Mouse (Mus musculus): ENCODE data around the gene Tiam1.

The Tiam1 gene

GRCm38 (mm10) chr16:89799772-89800171 lies 343.8 kb downstream of the Tiam1 start:
- no peak for DNase-seq (ENCODE audit: low read depth, low spot score)

- peak; percentile 24 for DNase-seq (ENCODE audit: low read depth, low spot score)
These were observed 347.0 kb downstream of the Tiam1 start for GRCm38 (mm10) chr16:89796566-89796965.

DNA sequence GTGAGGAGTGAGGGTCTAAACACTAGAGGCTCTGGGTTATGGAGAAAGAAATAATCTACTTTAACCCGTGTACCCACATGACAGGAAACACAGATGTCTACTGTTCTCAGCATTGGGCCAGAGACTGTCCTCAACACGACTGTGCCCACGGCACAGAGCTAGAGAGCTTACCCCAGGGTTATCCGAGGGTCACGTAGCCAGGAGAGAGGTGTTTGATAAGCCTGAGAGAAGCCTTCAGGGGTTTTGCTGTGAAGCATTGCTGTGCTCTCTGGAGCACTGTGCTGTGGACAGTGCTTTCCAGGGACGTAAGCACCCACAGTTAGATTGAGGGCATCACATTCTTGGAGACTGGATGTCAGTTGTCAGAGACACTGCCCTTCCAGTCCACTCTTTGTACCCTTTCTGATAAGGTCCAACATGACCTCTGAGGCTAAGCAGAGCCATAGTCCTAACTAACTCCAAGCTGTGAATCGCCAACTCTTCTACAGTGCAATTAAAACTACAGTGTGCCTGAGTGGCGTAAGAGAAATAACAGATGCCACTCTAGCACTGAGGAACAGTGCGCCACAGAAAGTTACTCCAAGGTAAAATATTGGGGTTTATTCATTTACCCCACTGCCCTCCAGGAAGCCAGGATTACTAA lies 353.7 kb downstream of the Tiam1 start:
- no peak for DNase-seq (ENCODE audit: low read depth, low spot score)

GRCm38 (mm10) chr16:89785795-89786194 lies 357.8 kb downstream of the Tiam1 start:
- DNase-seq (ENCODE audit: low read depth, low spot score): no peak

DNA sequence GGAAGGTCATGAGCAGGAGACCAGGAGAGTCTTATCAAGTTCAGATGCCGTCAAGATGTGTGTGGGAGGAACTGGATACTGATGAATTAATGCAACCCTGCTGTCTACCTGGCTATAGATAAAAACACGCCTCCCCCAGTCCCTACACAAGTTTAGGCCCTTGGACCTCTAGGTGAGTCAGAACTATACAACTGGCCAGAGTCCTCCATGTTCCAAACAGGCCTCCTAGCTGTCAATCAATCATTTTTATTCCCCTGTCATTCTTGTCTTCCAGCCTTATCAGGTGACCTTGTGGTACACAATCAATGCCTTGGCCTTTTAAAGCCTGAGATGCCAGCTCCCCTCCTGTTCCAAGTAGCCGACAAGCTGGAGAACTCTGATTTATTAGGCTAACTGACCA lies 363.9 kb downstream of the Tiam1 start:
- no peak for DNase-seq (ENCODE audit: low read depth, low spot score)

- no peak for DNase-seq (ENCODE audit: low read depth, low spot score)
These were observed 366.1 kb downstream of the Tiam1 start for GRCm38 (mm10) chr16:89777450-89777849.

DNA sequence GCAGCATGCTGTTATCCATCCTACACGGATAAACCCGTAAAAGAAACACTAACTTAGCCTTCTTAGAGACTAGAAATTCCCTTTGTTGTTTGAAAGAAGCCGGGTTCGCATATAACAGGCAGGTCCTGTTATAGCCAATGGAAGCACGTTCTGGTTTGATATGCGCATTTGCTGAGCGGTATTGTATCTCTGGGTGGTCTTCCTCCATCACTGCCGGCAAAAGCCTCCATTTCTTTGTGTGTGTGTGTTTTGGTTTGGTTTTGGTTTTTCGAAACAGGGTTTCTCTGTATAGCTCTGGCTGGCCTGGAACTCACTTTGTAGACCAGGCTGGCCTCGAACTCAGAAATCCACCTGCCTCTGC lies 369.0 kb downstream of the Tiam1 start:
- no peak for DNase-seq (ENCODE audit: low read depth, low spot score)

DNA sequence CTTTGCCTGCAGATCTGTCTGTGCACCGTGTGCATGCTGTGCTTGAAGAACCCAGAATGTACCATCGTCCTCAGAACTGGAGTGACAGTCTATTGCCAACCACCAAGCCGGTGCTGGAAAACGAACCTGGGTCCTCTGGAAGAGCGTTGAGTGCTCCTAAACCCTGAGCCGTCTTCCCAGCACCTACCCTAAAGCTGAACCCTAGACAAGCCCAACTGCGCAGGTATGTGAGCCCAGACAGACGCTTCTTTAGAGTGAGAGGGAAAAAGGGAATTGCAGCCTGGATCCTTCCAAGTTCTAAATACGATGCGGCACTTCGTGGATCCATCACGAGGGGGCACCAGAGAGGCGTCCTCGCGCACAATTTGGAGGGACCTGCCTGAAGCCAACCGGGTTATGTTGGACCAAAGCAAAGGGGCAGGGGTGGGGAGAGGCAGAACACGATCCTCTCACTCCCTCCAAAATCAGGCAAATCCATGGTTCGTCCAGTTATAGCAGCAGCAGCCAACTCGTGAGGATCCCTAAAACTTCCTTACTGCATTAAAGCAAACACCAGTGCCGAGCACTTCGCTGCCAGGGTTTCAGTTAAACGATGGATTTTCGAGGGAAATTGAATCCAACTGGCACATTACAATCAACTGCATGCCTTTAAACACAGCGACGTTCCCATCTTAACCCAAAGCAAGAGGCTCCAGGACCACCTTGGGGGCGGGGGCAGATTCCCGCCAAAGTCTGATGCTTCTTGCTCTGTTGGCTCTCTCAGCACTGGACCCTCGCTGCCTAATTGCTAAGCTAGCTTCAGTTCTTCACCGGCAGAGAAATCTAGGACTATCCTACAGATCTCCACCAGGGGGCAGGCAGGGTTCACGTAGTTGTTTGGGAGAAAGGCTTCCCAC lies 369.7 kb downstream of the Tiam1 start:
- peak; percentile 90 for DNase-seq (ENCODE audit: low read depth, low spot score)

DNA sequence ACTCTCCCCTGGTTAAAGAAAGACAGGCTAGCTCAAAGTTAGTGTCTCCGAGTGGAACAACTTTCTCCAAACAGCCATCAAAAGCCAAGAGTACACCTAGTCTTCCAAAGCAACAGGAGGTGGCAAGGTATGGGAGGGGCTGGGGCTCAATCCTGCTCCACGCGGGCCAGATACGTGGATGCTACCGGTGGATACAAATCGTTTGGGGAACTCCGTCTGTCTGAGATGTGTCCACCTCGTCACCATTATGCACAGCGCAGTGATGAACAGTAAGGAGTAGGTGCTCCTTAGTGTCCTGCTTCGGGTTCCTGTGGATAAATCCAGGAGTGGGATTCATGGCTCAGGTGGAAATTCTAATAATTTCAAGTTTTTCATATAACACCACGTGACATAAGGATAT lies 377.6 kb downstream of the Tiam1 start:
- no peak for DNase-seq (ENCODE audit: low read depth, low spot score)

GRCm38 (mm10) chr16:89765470-89765869 lies 378.1 kb downstream of the Tiam1 start:
- peak; percentile 15 for DNase-seq (ENCODE audit: low read depth, low spot score)

GRCm38 (mm10) chr16:89763812-89764211 lies 379.8 kb downstream of the Tiam1 start:
- no peak for DNase-seq (ENCODE audit: low read depth, low spot score)

DNA sequence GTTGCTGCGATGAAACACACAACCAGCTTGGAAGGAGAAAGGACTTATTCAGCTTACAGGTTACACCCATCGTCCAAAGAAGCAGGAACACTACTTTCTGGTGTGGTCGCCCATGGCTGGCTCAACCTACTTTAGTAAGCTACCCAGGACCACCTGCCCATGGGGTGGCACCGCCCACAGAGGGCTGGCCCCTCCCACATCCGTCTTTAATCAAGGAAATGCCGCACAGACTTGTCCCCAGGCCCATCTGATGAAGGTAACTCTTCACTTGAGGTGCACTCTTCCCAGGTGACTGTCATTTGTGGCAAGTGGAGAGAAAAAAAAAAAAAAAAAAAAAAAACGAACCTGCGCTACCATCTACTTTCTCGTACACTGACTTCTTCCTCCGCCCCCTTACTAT lies 381.0 kb downstream of the Tiam1 start:
- DNase-seq (ENCODE audit: low read depth, low spot score): no peak

DNA sequence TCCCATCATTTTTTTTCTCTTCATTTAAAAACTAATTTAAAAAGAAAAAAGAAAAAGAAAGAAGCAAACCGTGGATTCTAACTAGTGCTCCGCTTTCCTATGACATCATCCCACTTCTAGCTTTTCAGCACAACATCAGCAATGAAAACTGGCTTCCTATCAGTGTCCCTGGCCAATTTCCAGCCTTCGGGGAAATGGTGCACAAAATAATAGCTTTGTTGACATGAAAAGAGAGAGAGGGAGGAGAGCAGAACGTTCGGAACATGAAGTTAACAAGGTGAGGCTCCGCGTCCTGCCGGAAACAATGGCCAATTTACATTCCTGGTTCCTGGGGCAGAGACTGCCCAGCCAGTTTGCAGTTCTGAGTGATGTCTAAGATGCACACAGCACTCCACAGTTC lies 381.5 kb downstream of the Tiam1 start:
- DNase-seq (ENCODE audit: low read depth, low spot score): no peak

DNA sequence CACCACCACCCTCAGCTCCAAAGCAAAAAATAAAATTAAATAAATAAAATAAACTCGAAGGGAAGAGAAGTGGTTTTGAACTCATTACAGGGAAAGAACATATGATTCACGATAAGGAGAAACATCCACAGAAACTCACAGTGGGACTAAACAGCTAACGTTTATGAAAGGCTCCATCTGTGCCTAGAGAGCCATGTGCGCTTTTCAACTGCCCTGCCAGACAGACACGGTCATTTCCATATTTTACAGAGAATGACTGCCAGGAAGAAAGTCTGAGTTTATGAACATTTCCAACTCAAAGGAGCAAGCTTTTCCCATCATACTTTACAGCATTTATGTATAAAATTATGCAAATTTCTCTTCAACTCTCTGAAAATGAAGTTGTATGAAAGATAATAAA lies 386.2 kb downstream of the Tiam1 start:
- DNase-seq (ENCODE audit: low read depth, low spot score): no peak

DNA sequence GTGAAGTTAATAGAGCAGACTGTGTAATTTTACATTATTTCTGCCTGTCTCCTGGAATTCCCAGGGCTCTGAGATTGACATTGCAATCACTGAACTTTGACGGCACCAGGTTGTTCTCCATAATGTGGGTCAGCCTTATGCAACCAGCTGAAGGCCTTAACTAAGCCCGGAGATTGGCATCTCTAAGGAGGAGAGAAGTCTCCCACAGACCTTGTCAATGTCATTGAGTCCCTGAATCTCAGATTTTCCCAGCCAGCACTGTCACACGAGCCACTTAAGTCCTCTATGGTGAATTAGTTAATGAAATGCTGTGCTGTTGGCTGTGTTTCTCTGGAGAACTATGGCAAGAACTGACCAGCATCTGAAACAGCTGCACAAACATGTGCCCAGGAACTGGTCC lies 388.9 kb downstream of the Tiam1 start:
- DNase-seq (ENCODE audit: low read depth, low spot score): no peak

DNA sequence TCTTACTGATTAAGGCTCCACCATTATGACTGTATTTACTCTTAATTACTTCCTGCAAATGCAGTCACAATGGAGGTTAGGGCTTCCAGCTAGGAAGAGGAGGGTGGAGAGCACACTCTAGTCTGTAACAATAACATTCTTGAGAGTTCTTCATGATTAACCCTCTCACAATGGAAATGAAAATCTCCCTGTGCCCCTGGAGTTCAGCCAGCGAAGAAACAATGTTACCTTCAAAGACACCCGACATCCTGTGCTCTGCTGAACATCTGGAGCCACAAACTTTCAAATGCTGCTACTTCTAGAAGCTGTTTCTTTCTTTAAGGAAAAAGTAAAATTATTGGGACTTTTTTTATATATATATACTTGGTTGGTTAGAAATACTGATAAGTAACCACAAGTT lies 395.7 kb downstream of the Tiam1 start:
- no peak for DNase-seq (ENCODE audit: low read depth, low spot score)

- DNase-seq (ENCODE audit: low read depth, low spot score): no peak
These were observed 404.0 kb downstream of the Tiam1 start for GRCm38 (mm10) chr16:89739559-89739958.

- DNase-seq (ENCODE audit: low read depth, low spot score): no peak
These were observed 404.6 kb downstream of the Tiam1 start for GRCm38 (mm10) chr16:89738963-89739362.
